Mouse (Mus musculus) forebrain, embryonic 14.5 days (tissue): ENCODE data around the gene Josd1. TPM values are rescaled to one million over a fixed set of nuclear protein-coding genes. Genes with fewer than 3 reads are reported as not detected.

Experiments
- ATAC-seq: fragments of 200-750 bp; cut with Nextera tagmentation; 2 replicates; pipeline ENCODE4 v1.8.0; 2017; ENCODE audit warnings: mild to moderate bottlenecking, moderate library complexity
- DNase-seq: peaks from one replicate; pipeline ENCODE4 v3.0.0-alpha.2; 2015; ENCODE audit warnings: low spot score
- H3K27ac ChIP-seq: fragments of 300-500 bp; sonication (generic); 2 replicates; pipeline ENCODE4 v1.5.1; 2014; ENCODE audit warnings: low read depth, mild to moderate bottlenecking, control low read depth, low read length, moderate library complexity
- H3K27me3 ChIP-seq: fragments of 300-500 bp; sonication (generic); replicated peaks from 2 replicates; pipeline ENCODE4 v1.6.1; 2014; ENCODE audit warnings: low read length, control low read depth, mixed read lengths; ENCODE audit not compliant: control insufficient read depth, insufficient read depth
- H3K36me3 ChIP-seq: fragments of 300-500 bp; sonication (generic); 2 replicates; pipeline ENCODE4 v1.6.1; 2014; ENCODE audit warnings: low read length, control low read depth; ENCODE audit not compliant: control insufficient read depth, insufficient read depth
- H3K4me1 ChIP-seq: fragments of 300-500 bp; sonication (generic); 2 replicates; pipeline ENCODE4 v1.6.1; 2014; ENCODE audit warnings: antibody characterized with exemption, low read length, control low read depth; ENCODE audit not compliant: control insufficient read depth, insufficient read depth
- H3K4me2 ChIP-seq: fragments of 300-500 bp; sonication (generic); 2 replicates; pipeline ENCODE4 v1.6.1; 2014; ENCODE audit warnings: mild to moderate bottlenecking, control low read depth, low read length
- H3K4me3 ChIP-seq: fragments of 300-500 bp; sonication (generic); 2 replicates; pipeline ENCODE4 v1.5.1; 2014; ENCODE audit warnings: low read depth, low read length, control low read depth
- H3K9ac ChIP-seq: fragments of 300-500 bp; sonication (generic); 2 replicates; pipeline ENCODE4 v1.6.1; 2014; ENCODE audit warnings: mild to moderate bottlenecking, low read length, control low read depth, moderate library complexity
- H3K9me3 ChIP-seq: fragments of 300-500 bp; sonication (generic); replicated peaks from 2 replicates; pipeline ENCODE4 v1.6.1; 2016; ENCODE audit warnings: low read length, control low read depth, mixed read lengths; ENCODE audit not compliant: control insufficient read depth
- WGBS: fragments of 180-500 bp; shearing (Covaris S2); extraction: QIAGEN DNeasy Blood & Tissue Kit; methylation state at CpG from one replicate; pipeline ENCODE4 v1.1.7; 2014; 5-methylcytosine and 5-hydroxymethylcytosine counted together
- polyA plus RNA-seq: library from polyadenylated mRNA; unstranded; fragments of >200 nt; fragmentation: Nextera tagmentation; extraction: Ambion mirVana; gene quantifications from 2 replicates; pipeline ENCODE4 v1.2.1, GENCODE M21; 2014

The Josd1 gene
- polyA plus RNA-seq, 1 experiment from 2014 or later, result 15.2 TPM

- H3K4me1 ChIP-seq, result no peaks in the 10 kb centered on the region
- H3K4me2 ChIP-seq, result no peak overlapping the region
- H3K9me3 ChIP-seq, result no peaks in the 10 kb centered on the region
- no peak overlapping the region for H3K4me3 ChIP-seq
- ATAC-seq (0 out of 2 replicates have a peak, but pooled peaks have one; percentile 10), DNase-seq (no peak)
- H3K9ac ChIP-seq, result no peak overlapping the region
- H3K27ac ChIP-seq, result 0 out of 2 replicates have a peak overlapping the region, but pooled peaks have one; percentile 9
- H3K36me3 ChIP-seq, result peaks cover 84% of the 10 kb centered on the region
- WGBS, result 14% methylated on average over 1 of the region's 1 CpGs
- no peaks in the 10 kb centered on the region for H3K27me3 ChIP-seq
Observed at GRCm38 (mm10) chr15:79723439-79723838, 35.7 kb upstream of the Josd1 start.

GRCm38 (mm10) chr15:79720796-79721195, 33.1 kb upstream of the Josd1 start:
- H3K4me3 ChIP-seq, result no peak overlapping the region
- H3K36me3 ChIP-seq, result peaks cover 84% of the 10 kb centered on the region
- no peak overlapping the region for H3K9ac ChIP-seq
- DNase-seq (no peak), ATAC-seq (no peak)
- H3K4me1 ChIP-seq, result no peaks in the 10 kb centered on the region
- no peaks in the 10 kb centered on the region for H3K9me3 ChIP-seq
- H3K27me3 ChIP-seq, result no peaks in the 10 kb centered on the region
- no peak overlapping the region for H3K27ac ChIP-seq
- 90% methylated on average over 4 of the region's 4 CpGs for WGBS
- H3K4me2 ChIP-seq, result no peak overlapping the region

GRCm38 (mm10) chr15:79720267-79720666, 32.5 kb upstream of the Josd1 start:
- Histone ChIP-seq H3K4me3 (no peak overlapping the region), H3K9ac (no peak overlapping the region), H3K27me3 (no peaks in the 10 kb centered on the region), H3K36me3 (peaks cover 84% of the 10 kb centered on the region), H3K4me2 (no peak overlapping the region), H3K9me3 (no peaks in the 10 kb centered on the region), H3K4me1 (no peaks in the 10 kb centered on the region), H3K27ac (no peak overlapping the region)
- no peak for ATAC-seq
- DNase-seq, result no peak
- WGBS, result 93% methylated on average over 8 of the region's 8 CpGs

- Histone ChIP-seq H3K4me1 (no peaks in the 10 kb centered on the region), H3K36me3 (peaks cover 95% of the 10 kb centered on the region), H3K27me3 (no peaks in the 10 kb centered on the region), H3K4me3 (no peak overlapping the region), H3K9me3 (no peaks in the 10 kb centered on the region), H3K9ac (no peak overlapping the region), H3K27ac (no peak overlapping the region), H3K4me2 (no peak overlapping the region)
- DNase-seq (no peak), ATAC-seq (no peak)
- 85% methylated on average over 6 of the region's 6 CpGs for WGBS
Observed at GRCm38 (mm10) chr15:79716710-79717109, 29.0 kb upstream of the Josd1 start.

- H3K9me3 ChIP-seq, result no peaks in the 10 kb centered on the region
- H3K36me3 ChIP-seq, result peaks cover 97% of the 10 kb centered on the region
- H3K4me2 ChIP-seq, result no peak overlapping the region
- DNase-seq (no peak), ATAC-seq (no peak)
- no peaks in the 10 kb centered on the region for H3K4me1 ChIP-seq
- no peak overlapping the region for H3K27ac ChIP-seq
- WGBS, result 93% methylated on average over 7 of the region's 7 CpGs
- no peaks in the 10 kb centered on the region for H3K27me3 ChIP-seq
- H3K4me3 ChIP-seq, result no peak overlapping the region
- H3K9ac ChIP-seq, result no peak overlapping the region
Observed at GRCm38 (mm10) chr15:79715646-79716045, 27.9 kb upstream of the Josd1 start.

GRCm38 (mm10) chr15:79708229-79708822, 20.6 kb upstream of the Josd1 start:
- Histone ChIP-seq H3K9me3 (no peaks in the 10 kb centered on the region), H3K36me3 (peaks cover 60% of the 10 kb centered on the region), H3K4me2 (no peak overlapping the region), H3K4me3 (no peak overlapping the region), H3K27ac (no peak overlapping the region), H3K4me1 (no peaks in the 10 kb centered on the region), H3K9ac (no peak overlapping the region), H3K27me3 (no peaks in the 10 kb centered on the region)
- no peak for DNase-seq
- 85% methylated on average over 5 of the region's 5 CpGs for WGBS
- no peak for ATAC-seq

GRCm38 (mm10) chr15:79706603-79707214, 19.0 kb upstream of the Josd1 start:
- no peaks in the 10 kb centered on the region for H3K9me3 ChIP-seq
- no peaks in the 10 kb centered on the region for H3K4me1 ChIP-seq
- no peak overlapping the region for H3K4me3 ChIP-seq
- WGBS, result 81% methylated on average over 17 of the region's 17 CpGs
- no peaks in the 10 kb centered on the region for H3K27me3 ChIP-seq
- no peak overlapping the region for H3K4me2 ChIP-seq
- H3K9ac ChIP-seq, result no peak overlapping the region
- no peak overlapping the region for H3K27ac ChIP-seq
- no peak for ATAC-seq
- DNase-seq, result peak; percentile 13
- H3K36me3 ChIP-seq, result peaks cover 44% of the 10 kb centered on the region

GRCm38 (mm10) chr15:79697558-79698187, 10.0 kb upstream of the Josd1 start:
- ATAC-seq, result peak; percentile 12; the same call in 1 of the 2 replicates
- Histone ChIP-seq H3K9ac (no peak overlapping the region), H3K4me1 (peaks cover 2% of the 10 kb centered on the region), H3K27ac (peak overlapping the region; percentile 84), H3K4me2 (no peak overlapping the region), H3K4me3 (no peak overlapping the region), H3K27me3 (no peaks in the 10 kb centered on the region), H3K36me3 (peaks cover 11% of the 10 kb centered on the region), H3K9me3 (no peaks in the 10 kb centered on the region)
- DNase-seq, result no peak
- WGBS, result 77% methylated on average over 9 of the region's 9 CpGs

GRCm38 (mm10) chr15:79697011-79697410, 9.3 kb upstream of the Josd1 start:
- peak overlapping the region; percentile 84 for H3K27ac ChIP-seq
- ATAC-seq, result peak; percentile 80
- H3K27me3 ChIP-seq, result no peaks in the 10 kb centered on the region
- H3K36me3 ChIP-seq, result peaks cover 11% of the 10 kb centered on the region
- H3K4me2 ChIP-seq, result no peak overlapping the region
- H3K9me3 ChIP-seq, result no peaks in the 10 kb centered on the region
- WGBS, result 67% methylated on average over 6 of the region's 6 CpGs
- peak; percentile 61 for DNase-seq
- peaks cover 9% of the 10 kb centered on the region for H3K4me1 ChIP-seq
- no peak overlapping the region for H3K9ac ChIP-seq
- no peak overlapping the region for H3K4me3 ChIP-seq
